Mouse (Mus musculus): ENCODE results near the gene Mgea5. TPM values are rescaled to one million over a fixed set of nuclear protein-coding genes. Genes with fewer than 3 reads are reported as not detected.

Mgea5 gene
- total and polyA plus RNA-seq, 3 experiments: 54.4 to 67.0 TPM; not detected in 1

DNA sequence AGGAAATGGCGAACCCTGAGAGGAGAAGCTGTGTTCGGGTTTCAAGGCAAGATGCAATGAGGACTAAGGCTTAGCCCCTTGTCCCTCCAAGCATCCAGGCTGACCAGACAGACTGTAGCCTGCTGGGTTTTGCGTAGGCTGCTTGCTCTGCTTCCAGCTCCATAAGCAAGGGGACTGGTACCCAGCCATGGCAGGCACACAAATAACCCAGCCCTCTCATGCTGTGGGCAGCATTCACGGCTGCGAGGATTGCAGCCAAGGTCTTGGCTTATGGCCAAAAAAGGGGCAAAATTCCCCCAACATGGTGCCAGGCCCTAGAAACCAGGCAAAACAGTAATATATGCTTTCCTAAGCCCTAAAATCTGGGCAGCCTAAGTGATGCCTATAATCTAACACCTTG lies 38.2 kb upstream of the Mgea5 start:
- TF ChIP-seq SIN3A (IDR thresholded peaks at IDR 0.05; ENCODE audit: low read length) (no peak), POLR2AphosphoS2 (IDR thresholded peaks at IDR 0.05; ENCODE audit: low read length) (no peak), JUND (IDR thresholded peaks at IDR 0.05; ENCODE audit: low read depth, low read length) (no peak)
- no peaks in the 10 kb centered on the region for H3K36me3 ChIP-seq (ENCODE audit: control insufficient read depth in 1 of 2, insufficient read depth in 2 of 2, low read length in 2 of 2)
- H3K27me3 ChIP-seq (ENCODE audit: control insufficient read depth in 1 of 2, insufficient read depth in 2 of 2, low read length in 2 of 2): no peaks in the 10 kb centered on the region
- no peak overlapping the region for H3K4me3 ChIP-seq (ENCODE audit: control insufficient read depth in 1 of 2, insufficient read depth in 1 of 2, low read depth in 2 of 2, low read length in 2 of 2)
- H3K9me3 ChIP-seq (replicated peaks; ENCODE audit: insufficient read depth, low read length): no peaks in the 10 kb centered on the region
- no peak for DNase-seq (ENCODE audit: low read depth, low spot score)
- H3K27ac ChIP-seq (ENCODE audit: control insufficient read depth, low read depth, low read length): no peak overlapping the region
- H3K9ac ChIP-seq (ENCODE audit: control insufficient read depth, low read depth, low read length, poor library complexity, severe bottlenecking): no peak overlapping the region
- no peaks in the 10 kb centered on the region for H3K4me1 ChIP-seq (ENCODE audit: control insufficient read depth in 1 of 2, insufficient read depth in 2 of 2, low read length in 2 of 2)
- no peaks in the 10 kb centered on the region for H3K79me2 ChIP-seq (ENCODE audit: control insufficient read depth, insufficient read depth, low read length, poor library complexity)

DNA sequence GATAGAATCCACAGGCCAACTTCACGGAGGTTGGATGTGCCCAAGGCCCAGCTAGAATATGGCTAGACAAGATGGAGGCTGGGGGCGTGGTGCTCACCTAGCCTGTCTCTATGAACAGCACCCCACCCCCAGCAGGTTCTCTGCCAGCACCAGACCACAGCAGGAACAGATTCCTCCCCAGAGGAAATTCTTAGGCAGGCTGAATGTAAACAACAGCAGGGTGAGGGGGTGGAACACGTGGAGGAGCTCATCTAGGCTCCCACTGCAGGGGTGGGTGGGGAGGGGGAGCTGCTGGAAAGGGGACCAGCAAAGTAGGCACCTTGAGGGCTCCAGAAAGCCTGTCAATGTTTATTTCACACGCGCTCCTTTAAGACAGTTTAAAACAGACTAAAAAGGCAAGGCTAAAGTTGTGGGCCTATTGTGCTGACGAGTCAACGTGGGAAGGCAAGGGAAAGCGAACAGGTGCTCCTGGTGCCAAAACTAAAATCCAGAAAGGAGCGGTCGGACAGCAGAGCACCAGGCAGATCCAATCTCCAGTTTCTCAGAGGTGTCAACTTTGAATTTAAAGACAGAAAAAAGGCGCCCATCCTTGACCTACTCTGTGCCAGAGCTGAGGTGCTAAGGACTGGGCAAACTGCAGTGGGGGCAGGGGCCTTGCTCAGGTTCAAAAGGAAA lies 34.3 kb upstream of the Mgea5 start:
- H3K27ac ChIP-seq (ENCODE audit: control insufficient read depth, low read depth, low read length): no peak overlapping the region
- H3K36me3 ChIP-seq (ENCODE audit: control insufficient read depth in 1 of 2, insufficient read depth in 2 of 2, low read length in 2 of 2): no peaks in the 10 kb centered on the region
- no peaks in the 10 kb centered on the region for H3K27me3 ChIP-seq (ENCODE audit: control insufficient read depth in 1 of 2, insufficient read depth in 2 of 2, low read length in 2 of 2)
- TF ChIP-seq NELFE (IDR thresholded peaks at IDR 0.05; ENCODE audit: low read depth, low read length): no peak
- no peaks in the 10 kb centered on the region for H3K79me2 ChIP-seq (ENCODE audit: control insufficient read depth, insufficient read depth, low read length, poor library complexity)
- no peak overlapping the region for H3K9ac ChIP-seq (ENCODE audit: control insufficient read depth, low read depth, low read length, poor library complexity, severe bottlenecking)
- no peaks in the 10 kb centered on the region for H3K4me1 ChIP-seq (ENCODE audit: control insufficient read depth in 1 of 2, insufficient read depth in 2 of 2, low read length in 2 of 2)
- no peaks in the 10 kb centered on the region for H3K9me3 ChIP-seq (replicated peaks; ENCODE audit: insufficient read depth, low read length)
- H3K4me3 ChIP-seq (ENCODE audit: control insufficient read depth in 1 of 2, insufficient read depth in 1 of 2, low read depth in 2 of 2, low read length in 2 of 2): no peak overlapping the region
- DNase-seq (ENCODE audit: low read depth, low spot score): no peak

DNA sequence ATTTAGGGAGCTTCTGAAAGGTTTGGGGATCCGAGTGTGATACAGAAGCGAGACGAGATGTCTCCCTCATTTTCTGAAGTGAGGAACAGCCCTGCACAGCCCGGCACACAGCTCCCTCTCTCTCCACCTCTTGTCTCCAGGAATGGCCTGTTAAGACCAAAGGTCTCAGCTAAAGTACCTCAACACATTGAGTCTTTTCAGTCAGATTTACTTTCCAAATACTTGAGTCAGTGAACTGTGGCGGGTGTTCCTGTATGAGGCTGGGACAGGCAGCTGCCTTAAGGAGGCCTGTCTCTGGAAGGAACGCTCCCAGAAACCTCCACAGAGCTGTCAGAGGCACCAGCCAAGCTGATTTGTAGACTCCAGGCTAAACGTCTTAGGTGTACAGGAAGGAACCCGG lies 33.1 kb upstream of the Mgea5 start:
- Histone ChIP-seq H3K36me3 (ENCODE audit: control insufficient read depth in 1 of 2, insufficient read depth in 2 of 2, low read length in 2 of 2) (no peaks in the 10 kb centered on the region), H3K27me3 (ENCODE audit: control insufficient read depth in 1 of 2, insufficient read depth in 2 of 2, low read length in 2 of 2) (no peaks in the 10 kb centered on the region), H3K79me2 (ENCODE audit: control insufficient read depth, insufficient read depth, low read length, poor library complexity) (no peaks in the 10 kb centered on the region), H3K4me1 (ENCODE audit: control insufficient read depth in 1 of 2, insufficient read depth in 2 of 2, low read length in 2 of 2) (peaks cover 0 to 5% of the 10 kb centered on the region in 2 experiments; a peak in 2 of 4 replicates), H3K9ac (ENCODE audit: control insufficient read depth, low read depth, low read length, poor library complexity, severe bottlenecking) (no peak overlapping the region), H3K27ac (ENCODE audit: control insufficient read depth, low read depth, low read length) (no peak overlapping the region), H3K4me3 (ENCODE audit: control insufficient read depth in 1 of 2, insufficient read depth in 1 of 2, low read depth in 2 of 2, low read length in 2 of 2) (no peak overlapping the region), H3K9me3 (replicated peaks; ENCODE audit: insufficient read depth, low read length) (no peaks in the 10 kb centered on the region)
- no peak for DNase-seq (ENCODE audit: low read depth, low spot score)
- TF ChIP-seq UBTF (IDR thresholded peaks at IDR 0.05; ENCODE audit: borderline replicate concordance, insufficient read depth, low read depth, low read length) (no peak), MEF2A (IDR thresholded peaks at IDR 0.05; ENCODE audit: extremely low read depth, insufficient replicate concordance, low read depth, low read length, poor library complexity, severe bottlenecking) (no peak), JUND (IDR thresholded peaks at IDR 0.05; ENCODE audit: low read depth, low read length) (no peak), GATA1 (IDR thresholded peaks at IDR 0.05; ENCODE audit: low read depth, low read length) (no peak), KAT2A (conservative IDR thresholded peaks at IDR 0.05; ENCODE audit: low read depth, low read length) (no peak), CTCF (IDR thresholded peaks at IDR 0.05 in 2 of 3, conservative IDR thresholded peaks at IDR 0.05 in 1 of 3; ENCODE audit: control insufficient read depth in 1 of 3, insufficient read depth in 1 of 3, low read depth in 2 of 3, low read length in 3 of 3, poor library complexity in 1 of 3, severe bottlenecking in 1 of 3) (no peak), HCFC1 (IDR thresholded peaks at IDR 0.05; ENCODE audit: low read depth, low read length) (no peak), TCF12 (IDR thresholded peaks at IDR 0.05; ENCODE audit: low read depth, low read length) (no peak), RCOR1 (IDR thresholded peaks at IDR 0.05; ENCODE audit: low read depth, low read length) (no peak)

All from MEL (cell line).